Mouse (Mus musculus) adrenal gland, adult 18-20 months (tissue): ENCODE results near the gene Abcb1a. TPM values are rescaled to one million over a fixed set of nuclear protein-coding genes. Genes with fewer than 3 reads are reported as not detected.
"Not testable (repeated sequence)": the region's sequence is repeated elsewhere in the genome, so short reads cannot be mapped to it uniquely, and the experiment has no call there.

Source experiments
- DNase-seq, 2 experiments: peaks; one replicate each; pipeline ENCODE4 v3.0.0; 2021 to 2022; ENCODE audit warnings: low spot score in 2 of 2
- total RNA-seq, 2 experiments: library from RNA; stranded (reverse); gene quantifications; 1 replicate in 1 of 2; 2 replicates in 1 of 2; pipeline ENCODE4 v1.2.3; 2021

The Abcb1a gene
- total RNA-seq, 2 experiments from 2014 or later, result 35.8 to 41.2 TPM

DNA sequence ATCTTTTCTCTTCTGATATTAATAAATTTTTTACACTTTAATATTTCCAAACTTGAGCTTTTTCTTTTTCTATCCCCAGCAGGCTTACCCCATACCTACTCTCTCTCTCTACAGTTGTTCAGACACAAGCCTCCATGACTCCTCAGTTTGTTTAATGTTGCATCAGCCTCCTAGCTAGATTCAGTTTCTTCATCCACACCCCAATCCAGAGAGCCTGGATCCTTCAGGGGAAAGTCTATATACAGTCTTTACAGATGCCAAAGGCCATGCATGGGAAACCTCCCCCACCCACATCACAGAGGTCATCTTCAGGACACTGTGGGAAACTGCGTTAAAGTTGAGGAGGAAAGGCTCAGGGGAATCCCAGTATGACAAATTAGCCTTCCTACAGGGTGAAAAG, 62.3 kb downstream of the Abcb1a start:
- no peak for DNase-seq

GRCm38 (mm10) chr5:8722867-8723266, 63.0 kb downstream of the Abcb1a start:
- DNase-seq, result no peak

- DNase-seq, result no peak
Observed at GRCm38 (mm10) chr5:8727760-8728159, 67.9 kb downstream of the Abcb1a start.

DNA sequence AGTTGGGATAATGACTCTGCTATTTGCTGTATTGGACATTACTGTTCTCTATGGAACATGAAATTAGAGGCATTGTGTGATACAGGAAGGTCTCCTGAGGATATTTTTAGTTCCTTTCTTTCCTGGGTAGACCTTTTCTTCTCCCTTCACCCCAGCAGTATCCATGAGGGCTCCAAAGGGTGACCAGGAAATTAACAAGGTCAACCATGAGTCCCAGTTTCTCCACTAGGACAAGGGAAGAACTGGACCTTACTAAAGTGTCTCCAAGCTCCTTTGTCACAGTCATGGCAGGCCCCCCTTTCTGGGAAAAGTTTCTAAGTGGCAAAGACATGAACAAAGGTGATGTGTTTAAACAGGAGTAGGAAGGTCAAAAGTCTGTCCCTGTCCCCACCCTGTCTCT, 72.8 kb downstream of the Abcb1a start:
- no peak for DNase-seq

- DNase-seq, result not testable (repeated sequence)
Observed at GRCm38 (mm10) chr5:8733307-8733706, 73.4 kb downstream of the Abcb1a start.

DNA sequence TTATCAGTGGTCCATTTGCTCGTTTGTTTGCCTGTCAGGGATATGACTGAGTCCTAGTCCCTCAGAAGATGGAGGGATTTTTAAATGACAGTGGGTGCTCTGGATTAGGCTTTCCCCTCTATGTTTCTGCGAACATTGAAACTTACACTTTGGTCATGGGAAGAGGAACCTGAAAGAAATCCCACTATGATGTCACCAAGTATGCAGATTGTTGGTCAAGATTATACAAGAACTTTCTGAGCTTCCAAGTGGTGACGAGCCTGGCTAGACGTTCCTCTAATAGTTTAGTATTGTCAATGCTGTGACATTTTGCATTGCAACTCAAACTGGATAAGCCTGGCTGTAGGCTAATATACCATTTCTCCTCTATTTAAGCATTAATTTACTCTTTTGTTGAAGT, 76.5 kb downstream of the Abcb1a start:
- DNase-seq, result no peak

- no peak for DNase-seq
Observed at GRCm38 (mm10) chr5:8737062-8737461, 77.2 kb downstream of the Abcb1a start.

GRCm38 (mm10) chr5:8747244-8747643, 87.4 kb downstream of the Abcb1a start:
- not testable (repeated sequence) for DNase-seq

- DNase-seq, result no peak
Observed at GRCm38 (mm10) chr5:8772866-8773265, 113.0 kb downstream of the Abcb1a start.

- DNase-seq, result no peak
Observed at GRCm38 (mm10) chr5:8778311-8778710, 118.4 kb downstream of the Abcb1a start.

DNA sequence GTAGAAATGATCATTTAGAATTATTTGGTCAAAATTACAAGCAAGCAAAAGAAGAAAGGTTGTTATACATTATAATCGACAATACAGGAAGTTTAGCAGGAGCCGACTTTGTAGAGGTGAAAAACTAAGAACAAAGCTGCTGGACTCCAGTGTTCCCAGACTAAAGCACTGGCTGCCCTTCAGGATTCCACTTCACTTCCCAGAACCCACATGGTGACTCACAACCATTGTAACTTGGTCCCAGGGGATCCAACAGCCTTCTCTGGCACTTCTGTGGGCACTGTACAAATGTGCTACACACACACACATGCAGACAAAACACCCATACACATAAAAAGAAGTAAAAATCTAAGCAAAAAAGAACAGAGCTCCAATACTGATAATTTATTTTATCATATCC, 118.9 kb downstream of the Abcb1a start:
- no peak for DNase-seq

- no peak for DNase-seq
Observed at GRCm38 (mm10) chr5:8792281-8792680, 132.4 kb downstream of the Abcb1a start.

Other genes starting within 250 kb of the Abcb1a start
- gene Dbf4, start 237.4 kb upstream of the Abcb1a start, total RNA-seq, result 1 to 10 TPM; 5.5 to 6.7 TPM
- 10 to 100 TPM in 1 of 2 experiments, 1 to 10 TPM in 1; 8.7 to 10.8 TPM for gene Slc25a40, start 237.2 kb upstream of the Abcb1a start, total RNA-seq
- 1 to 10 TPM; 3.7 to 4.1 TPM for gene Rundc3b, start 37.1 kb upstream of the Abcb1a start, total RNA-seq
- gene Abcb1b, start 138.1 kb downstream of the Abcb1a start, total RNA-seq, result 1,000 to 10,000 TPM; 1,162 to 1,188 TPM
- gene Abcb4, start 233.6 kb downstream of the Abcb1a start, total RNA-seq, result 1 to 10 TPM; 4.8 to 6.0 TPM